Mouse (Mus musculus) heart, embryonic 14.5 days (tissue): ENCODE measurements at regions not wholly inside any gene's neighbourhood (a gene's known extent, or its start where the extent isn't known, plus 50 kb on each side); places are given as distances from the start of the nearest gene placed in this dataset.

Experiments
- ATAC-seq: fragments of 200-750 bp; cut with Nextera tagmentation; 2 replicates; pipeline ENCODE4 v1.8.0; 2017; ENCODE audit warnings: low read depth, moderate TSS enrichment; ENCODE audit not compliant: insufficient number of reproducible peaks, insufficient read depth, low FRiP score
- H3K27ac ChIP-seq, 2 experiments: fragments of 200-500 bp in 1 of 2; fragments of 300-500 bp in 1 of 2; sonication (generic) in 1 of 2; replicated peaks in 1 of 2; 2 replicates each; pipeline ENCODE4 v1.5.1; 2012 to 2014; ENCODE audit warnings: low read depth in 2 of 2, low read length in 2 of 2, control low read depth in 1 of 2, mild to moderate bottlenecking in 1 of 2, mixed read lengths in 1 of 2; ENCODE audit not compliant: control insufficient read depth in 1 of 2, insufficient read depth in 1 of 2
- H3K27me3 ChIP-seq: fragments of 300-500 bp; sonication (generic); 2 replicates; pipeline ENCODE4 v1.6.1; 2014; ENCODE audit warnings: mild to moderate bottlenecking, low read length, control low read depth; ENCODE audit not compliant: control insufficient read depth, insufficient read depth
- H3K36me3 ChIP-seq: fragments of 300-500 bp; sonication (generic); 2 replicates; pipeline ENCODE4 v1.6.1; 2014; ENCODE audit warnings: mild to moderate bottlenecking, control low read depth, low read length, mixed read lengths; ENCODE audit not compliant: control insufficient read depth, insufficient read depth
- H3K4me1 ChIP-seq, 2 experiments: fragments of 200-500 bp in 1 of 2; fragments of 300-500 bp in 1 of 2; sonication (generic) in 1 of 2; 2 replicates each; pipeline ENCODE4 v1.6.1; 2012 to 2014; ENCODE audit warnings: low read length in 2 of 2, control low read depth in 1 of 2, mixed read lengths in 1 of 2; ENCODE audit not compliant: control insufficient read depth in 2 of 2, insufficient read depth in 2 of 2
- H3K4me2 ChIP-seq: fragments of 300-500 bp; sonication (generic); 2 replicates; pipeline ENCODE4 v1.6.1; 2014; ENCODE audit warnings: mild to moderate bottlenecking, low read length
- H3K4me3 ChIP-seq, 2 experiments: fragments of 200-500 bp in 1 of 2; fragments of 300-500 bp in 1 of 2; sonication (generic) in 1 of 2; 2 replicates each; pipeline ENCODE4 v1.5.1; 2012 to 2014; ENCODE audit warnings: low read length in 2 of 2, mild to moderate bottlenecking in 2 of 2, control low read depth in 1 of 2, low read depth in 1 of 2, moderate library complexity in 1 of 2; ENCODE audit not compliant: control insufficient read depth in 1 of 2, insufficient read depth in 1 of 2
- H3K9ac ChIP-seq: fragments of 300-500 bp; sonication (generic); 2 replicates; pipeline ENCODE4 v1.6.1; 2014; ENCODE audit warnings: mild to moderate bottlenecking, low read length
- H3K9me3 ChIP-seq: fragments of 300-500 bp; sonication (generic); 2 replicates; pipeline ENCODE4 v1.6.1; 2016; ENCODE audit warnings: low read length, control low read depth; ENCODE audit not compliant: control insufficient read depth
- WGBS: fragments of 180-500 bp; shearing (Covaris S2); extraction: QIAGEN DNeasy Blood & Tissue Kit; methylation state at CpG from one replicate; pipeline ENCODE4 v1.1.7; 2014; 5-methylcytosine and 5-hydroxymethylcytosine counted together

- Histone ChIP-seq H3K27me3 (no peaks in the 10 kb centered on the region), H3K9ac (no peak overlapping the region), H3K4me2 (no peak overlapping the region), H3K36me3 (no peaks in the 10 kb centered on the region), H3K27ac (no peak overlapping the region), H3K9me3 (no peaks in the 10 kb centered on the region), H3K4me1 (no peaks in the 10 kb centered on the region), H3K4me3 (no peak overlapping the region)
- no peak for ATAC-seq
- 71% methylated on average over 8 of the region's 8 CpGs for WGBS
Measured at GRCm38 (mm10) chr2:159032147-159032546, 237.5 kb downstream of the Dhx35 start.

DNA sequence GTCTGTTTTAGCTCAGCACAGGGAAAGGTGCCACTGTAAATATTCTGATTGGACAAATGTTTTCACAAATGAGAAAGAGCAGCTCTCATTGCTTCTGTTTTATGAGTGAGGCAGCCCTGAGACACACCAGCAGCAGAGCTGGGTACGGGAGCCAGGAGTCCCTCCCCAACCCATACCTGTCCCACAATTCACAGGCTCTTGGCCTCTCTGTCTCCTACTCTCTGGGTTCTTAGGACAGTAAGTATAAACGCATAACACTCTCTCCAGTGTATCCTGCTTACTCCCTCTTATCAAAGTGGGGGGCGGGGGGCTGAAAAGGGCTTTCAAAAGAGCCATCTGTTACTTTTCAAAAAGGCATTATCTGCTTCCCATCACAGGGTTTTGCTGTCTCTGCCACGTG is 245.3 kb downstream of the Dhx35 start:
- Histone ChIP-seq H3K27me3 (no peaks in the 10 kb centered on the region), H3K4me2 (no peak overlapping the region), H3K9me3 (0 out of 2 replicates have a peak, but pooled peaks cover 3% of the 10 kb centered on the region), H3K9ac (no peak overlapping the region), H3K36me3 (no peaks in the 10 kb centered on the region), H3K4me1 (peaks cover 0 to 7% of the 10 kb centered on the region in 2 experiments; a peak in 1 of 4 replicates), H3K4me3 (no peak overlapping the region), H3K27ac (no peak overlapping the region)
- 8% methylated on average over 4 of the region's 4 CpGs for WGBS
- peak; percentile 26; the same call in 1 of the 2 replicates for ATAC-seq

DNA sequence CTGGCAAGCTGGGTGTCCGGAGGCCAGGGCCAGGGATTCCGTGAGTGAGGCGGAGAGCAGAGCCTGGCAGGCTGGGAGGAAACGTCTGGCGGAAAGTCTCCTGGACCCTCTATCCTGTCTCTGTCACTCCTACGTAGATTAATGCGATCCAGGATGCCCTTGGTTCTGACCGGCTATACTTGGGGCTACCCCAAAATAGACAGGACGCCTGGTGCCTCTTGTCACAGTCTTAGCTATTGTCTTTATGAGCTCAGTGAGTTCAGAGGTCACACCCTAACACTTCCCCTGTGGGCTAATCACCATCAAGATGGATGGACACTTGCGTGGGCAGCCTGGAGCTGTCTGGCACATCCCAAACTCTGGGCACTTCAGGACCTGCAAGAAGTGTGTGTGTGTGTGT is 258.9 kb downstream of the Dhx35 start:
- no peak overlapping the region for H3K9ac ChIP-seq
- WGBS, result 39% methylated on average over 10 of the region's 10 CpGs
- H3K27me3 ChIP-seq, result no peaks in the 10 kb centered on the region
- H3K9me3 ChIP-seq, result no peaks in the 10 kb centered on the region
- no peak overlapping the region for H3K4me3 ChIP-seq
- H3K4me2 ChIP-seq, result no peak overlapping the region
- no peaks in the 10 kb centered on the region; a peak in 1 of 4 replicates for H3K4me1 ChIP-seq
- peak; percentile 82 for ATAC-seq
- no peaks in the 10 kb centered on the region for H3K36me3 ChIP-seq
- H3K27ac ChIP-seq, result 0 out of 4 replicates have a peak overlapping the region, but pooled peaks of 1 of the 2 experiments have one; percentile 60

DNA sequence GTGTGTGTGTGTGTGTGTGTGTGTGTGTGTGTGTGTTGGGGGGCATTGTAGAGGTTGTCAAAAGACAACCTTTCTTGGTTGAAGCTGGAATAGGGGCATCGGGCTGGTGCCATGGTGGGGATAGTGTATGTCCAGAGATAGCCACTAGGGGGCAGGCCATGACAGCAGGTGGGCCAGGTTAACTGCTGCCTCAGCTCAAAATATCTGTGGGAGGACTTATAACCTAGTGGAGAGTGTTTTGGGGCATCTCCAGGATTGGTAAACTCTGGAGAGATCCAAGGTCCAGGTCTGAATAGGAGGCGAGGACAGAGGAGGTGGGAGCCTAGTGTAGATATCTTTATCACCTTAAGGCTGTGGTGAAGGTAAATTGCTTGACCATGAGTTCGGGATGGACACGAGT is 259.3 kb downstream of the Dhx35 start:
- H3K36me3 ChIP-seq, result no peaks in the 10 kb centered on the region
- ATAC-seq, result peak; percentile 24; the same call in 1 of the 2 replicates

DNA sequence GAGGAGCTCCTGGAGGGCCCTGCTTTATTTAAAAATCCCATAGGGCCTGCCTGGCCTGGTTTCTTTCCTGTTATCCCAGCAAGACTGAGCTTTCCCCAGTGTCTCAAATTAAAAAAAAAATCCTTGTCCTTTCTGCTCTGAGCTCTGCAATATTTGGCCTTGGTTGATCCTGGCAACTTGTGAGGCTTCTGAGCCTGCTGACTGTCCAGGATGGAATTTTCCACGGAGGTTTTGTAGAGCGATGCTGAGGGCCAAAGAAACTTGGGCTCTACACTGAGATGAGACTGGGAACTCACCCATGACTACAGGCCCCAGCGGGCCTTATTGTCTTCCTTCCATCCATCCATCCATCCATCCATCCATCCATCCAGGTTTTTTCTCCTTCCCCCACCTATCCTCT is 259.8 kb downstream of the Dhx35 start:
- Histone ChIP-seq H3K9ac (no peak overlapping the region), H3K9me3 (no peaks in the 10 kb centered on the region), H3K36me3 (no peaks in the 10 kb centered on the region), H3K27me3 (no peaks in the 10 kb centered on the region; the same call in 1 of the 2 replicates), H3K4me2 (no peak overlapping the region), H3K27ac (no peak overlapping the region), H3K4me3 (no peak overlapping the region), H3K4me1 (no peaks in the 10 kb centered on the region; a peak in 1 of 4 replicates)
- ATAC-seq, result no peak
- 86% methylated on average over 3 of the region's 3 CpGs for WGBS

More for the DNA sequence above, 259.3 kb downstream of the Dhx35 start:
- no peaks in the 10 kb centered on the region for H3K9me3 ChIP-seq
- no peaks in the 10 kb centered on the region for H3K27me3 ChIP-seq
- WGBS, result 53% methylated on average over 4 of the region's 4 CpGs
- no peaks in the 10 kb centered on the region; a peak in 1 of 4 replicates for H3K4me1 ChIP-seq
- H3K4me2 ChIP-seq, result no peak overlapping the region
- no peak overlapping the region for H3K4me3 ChIP-seq
- H3K27ac ChIP-seq, result 0 out of 4 replicates have a peak overlapping the region, but pooled peaks of 1 of the 2 experiments have one; percentile 12
- H3K9ac ChIP-seq, result no peak overlapping the region

GRCm38 (mm10) chr2:159055780-159056179 is 261.2 kb downstream of the Dhx35 start:
- 43% methylated on average over 6 of the region's 6 CpGs for WGBS
- Histone ChIP-seq H3K9ac (no peak overlapping the region), H3K4me3 (no peak overlapping the region), H3K9me3 (no peaks in the 10 kb centered on the region), H3K27ac (no peak overlapping the region), H3K4me2 (no peak overlapping the region), H3K4me1 (no peaks in the 10 kb centered on the region; a peak in 1 of 4 replicates), H3K27me3 (no peaks in the 10 kb centered on the region; the same call in 1 of the 2 replicates), H3K36me3 (no peaks in the 10 kb centered on the region)
- no peak for ATAC-seq

DNA sequence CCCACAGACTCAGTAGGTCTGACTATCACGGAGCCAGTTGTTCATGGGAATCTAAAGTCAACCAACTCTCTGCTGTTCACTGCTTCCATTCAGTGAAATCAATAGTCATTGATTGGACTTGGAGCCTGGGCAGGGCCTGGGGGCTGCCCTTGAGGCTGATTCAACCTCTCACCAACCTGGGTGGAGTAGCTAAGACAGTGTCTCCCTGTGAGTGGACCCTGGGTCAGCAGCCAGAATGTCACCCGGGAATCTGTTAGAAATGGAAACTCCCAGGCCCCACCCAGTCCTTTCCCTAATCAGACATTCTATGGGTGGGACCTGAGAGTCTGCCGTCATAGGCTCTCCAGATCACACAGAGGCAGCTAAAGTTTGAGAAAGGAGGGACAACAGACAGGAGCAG is 262.4 kb downstream of the Dhx35 start:
- no peak for ATAC-seq
- Histone ChIP-seq H3K4me2 (no peak overlapping the region), H3K4me3 (no peak overlapping the region), H3K27ac (no peak overlapping the region), H3K27me3 (no peaks in the 10 kb centered on the region; the same call in 1 of the 2 replicates), H3K9me3 (no peaks in the 10 kb centered on the region), H3K36me3 (no peaks in the 10 kb centered on the region), H3K9ac (no peak overlapping the region), H3K4me1 (no peaks in the 10 kb centered on the region; a peak in 1 of 4 replicates)
- WGBS, result 37% methylated on average over 3 of the region's 3 CpGs

DNA sequence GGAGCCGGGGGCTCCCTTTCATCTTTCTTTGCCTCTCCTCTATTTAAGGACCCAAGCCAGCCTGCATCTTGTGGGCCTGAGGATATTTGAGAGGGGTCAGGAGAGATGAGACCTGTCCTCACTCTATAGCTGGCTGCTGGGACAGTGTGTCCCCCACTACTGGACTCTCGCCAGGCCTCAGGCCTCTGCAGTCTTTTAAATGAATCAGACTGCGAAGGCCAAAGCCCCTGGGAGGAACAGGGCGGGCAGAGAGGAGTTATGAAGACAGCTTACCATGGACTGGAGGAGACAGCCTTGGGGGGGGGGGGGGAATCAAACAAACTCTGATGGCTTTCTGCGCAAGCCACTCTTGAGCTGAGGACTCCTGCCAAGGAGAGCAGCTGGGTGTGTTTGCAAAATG is 262.9 kb downstream of the Dhx35 start:
- Histone ChIP-seq H3K27me3 (no peaks in the 10 kb centered on the region; the same call in 1 of the 2 replicates), H3K9me3 (no peaks in the 10 kb centered on the region), H3K9ac (no peak overlapping the region), H3K27ac (no peak overlapping the region), H3K4me3 (no peak overlapping the region), H3K4me1 (no peaks in the 10 kb centered on the region; a peak in 1 of 4 replicates), H3K4me2 (no peak overlapping the region), H3K36me3 (no peaks in the 10 kb centered on the region)
- 62% methylated on average over 5 of the region's 5 CpGs for WGBS
- no peak for ATAC-seq
